Mouse (Mus musculus): ENCODE data around the gene Stim1.

Gene Stim1

GRCm38 (mm10) chr7:102267601-102268394 lies at the start of gene Stim1:
Gene Stim1, plus strand, starts transcription at chr7:102267806.
- peaks cover 38% of the 10 kb centered on the region for H3K27me3 ChIP-seq (ENCODE audit: insufficient read depth, low read length)
- H3K36me3 ChIP-seq (ENCODE audit: insufficient read depth, low read length) = no peaks in the 10 kb centered on the region
- no peaks in the 10 kb centered on the region for H3K9me3 ChIP-seq (ENCODE audit: low read length)
- H3K4me1 ChIP-seq (replicated peaks; ENCODE audit: low read depth, low read length) = peaks cover 25% of the 10 kb centered on the region
- peak within 1 kb of the TSS; percentile 98 for H3K4me3 ChIP-seq (replicated peaks; ENCODE audit: low read length)
- no peak for TF ChIP-seq NANOG (IDR thresholded peaks at IDR 0.05; ENCODE audit: borderline replicate concordance, low read length)
- no peak for TF ChIP-seq CTCF (conservative IDR thresholded peaks at IDR 0.05; ENCODE audit: low read length)
- no peak for TF ChIP-seq POU5F1 (IDR thresholded peaks at IDR 0.05; ENCODE audit: borderline replicate concordance, low read length)

GRCm38 (mm10) chr7:102221899-102222298 lies 45.7 kb upstream of the Stim1 start:
- no peak overlapping the region for H3K4me3 ChIP-seq (replicated peaks; ENCODE audit: low read length)
- peaks cover 15% of the 10 kb centered on the region for H3K36me3 ChIP-seq (ENCODE audit: insufficient read depth, low read length)
- H3K27me3 ChIP-seq (ENCODE audit: insufficient read depth, low read length) = no peaks in the 10 kb centered on the region
- TF ChIP-seq CTCF (conservative IDR thresholded peaks at IDR 0.05; ENCODE audit: low read length) (no peak), POU5F1 (IDR thresholded peaks at IDR 0.05; ENCODE audit: borderline replicate concordance, low read length) (no peak), NANOG (IDR thresholded peaks at IDR 0.05; ENCODE audit: borderline replicate concordance, low read length) (no peak)
- H3K4me1 ChIP-seq (replicated peaks; ENCODE audit: low read depth, low read length) = peaks cover 24% of the 10 kb centered on the region
- no peaks in the 10 kb centered on the region for H3K9me3 ChIP-seq (ENCODE audit: low read length)

DNA sequence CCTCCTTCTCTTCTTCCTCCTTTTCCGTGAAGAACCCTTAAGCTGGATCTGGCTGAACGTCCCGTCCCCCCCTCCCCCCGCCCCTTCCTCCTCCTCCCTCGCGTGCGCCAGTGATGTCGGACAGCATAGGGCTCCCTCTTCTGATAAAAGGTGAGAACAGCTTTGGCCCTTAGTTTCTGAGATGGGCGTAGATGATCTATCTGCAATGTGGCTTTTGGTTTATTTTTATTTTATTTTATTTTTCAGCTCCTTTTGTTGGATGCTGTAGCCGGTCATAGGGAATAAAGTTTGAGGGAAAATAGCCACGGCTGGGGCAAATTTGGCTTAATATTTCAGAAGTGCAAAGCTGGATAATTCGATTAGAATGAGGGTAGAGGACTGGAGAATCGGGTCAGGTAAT lies 45.3 kb upstream of the Stim1 start:
- peaks cover 24% of the 10 kb centered on the region for H3K4me1 ChIP-seq (replicated peaks; ENCODE audit: low read depth, low read length)
- H3K27me3 ChIP-seq (ENCODE audit: insufficient read depth, low read length) = no peaks in the 10 kb centered on the region
- peak overlapping the region; percentile 88 for H3K4me3 ChIP-seq (replicated peaks; ENCODE audit: low read length)
- TF ChIP-seq POU5F1 (IDR thresholded peaks at IDR 0.05; ENCODE audit: borderline replicate concordance, low read length) (no peak), CTCF (conservative IDR thresholded peaks at IDR 0.05; ENCODE audit: low read length) (peak; percentile 22), NANOG (IDR thresholded peaks at IDR 0.05; ENCODE audit: borderline replicate concordance, low read length) (no peak)
- peaks cover 20% of the 10 kb centered on the region for H3K36me3 ChIP-seq (ENCODE audit: insufficient read depth, low read length)
- no peaks in the 10 kb centered on the region for H3K9me3 ChIP-seq (ENCODE audit: low read length)

- H3K36me3 ChIP-seq (ENCODE audit: insufficient read depth, low read length) = peaks cover 24% of the 10 kb centered on the region
- peaks cover 24% of the 10 kb centered on the region for H3K4me1 ChIP-seq (replicated peaks; ENCODE audit: low read depth, low read length)
- no peaks in the 10 kb centered on the region for H3K9me3 ChIP-seq (ENCODE audit: low read length)
- H3K27me3 ChIP-seq (ENCODE audit: insufficient read depth, low read length) = no peaks in the 10 kb centered on the region
- TF ChIP-seq NANOG (IDR thresholded peaks at IDR 0.05; ENCODE audit: borderline replicate concordance, low read length) (no peak), CTCF (conservative IDR thresholded peaks at IDR 0.05; ENCODE audit: low read length) (no peak)
- peak overlapping the region; percentile 88 for H3K4me3 ChIP-seq (replicated peaks; ENCODE audit: low read length)
These were observed 44.6 kb upstream of the Stim1 start for GRCm38 (mm10) chr7:102222830-102223556.

GRCm38 (mm10) chr7:102223883-102224738 lies 43.5 kb upstream of the Stim1 start:
- no peaks in the 10 kb centered on the region for H3K27me3 ChIP-seq (ENCODE audit: insufficient read depth, low read length)
- peaks cover 24% of the 10 kb centered on the region for H3K4me1 ChIP-seq (replicated peaks; ENCODE audit: low read depth, low read length)
- TF ChIP-seq CTCF (conservative IDR thresholded peaks at IDR 0.05; ENCODE audit: low read length) (no peak), NANOG (IDR thresholded peaks at IDR 0.05; ENCODE audit: borderline replicate concordance, low read length) (no peak), POU5F1 (IDR thresholded peaks at IDR 0.05; ENCODE audit: borderline replicate concordance, low read length) (no peak)
- H3K4me3 ChIP-seq (replicated peaks; ENCODE audit: low read length) = peak overlapping the region; percentile 88
- no peaks in the 10 kb centered on the region for H3K9me3 ChIP-seq (ENCODE audit: low read length)
- H3K36me3 ChIP-seq (ENCODE audit: insufficient read depth, low read length) = peaks cover 32% of the 10 kb centered on the region

DNA sequence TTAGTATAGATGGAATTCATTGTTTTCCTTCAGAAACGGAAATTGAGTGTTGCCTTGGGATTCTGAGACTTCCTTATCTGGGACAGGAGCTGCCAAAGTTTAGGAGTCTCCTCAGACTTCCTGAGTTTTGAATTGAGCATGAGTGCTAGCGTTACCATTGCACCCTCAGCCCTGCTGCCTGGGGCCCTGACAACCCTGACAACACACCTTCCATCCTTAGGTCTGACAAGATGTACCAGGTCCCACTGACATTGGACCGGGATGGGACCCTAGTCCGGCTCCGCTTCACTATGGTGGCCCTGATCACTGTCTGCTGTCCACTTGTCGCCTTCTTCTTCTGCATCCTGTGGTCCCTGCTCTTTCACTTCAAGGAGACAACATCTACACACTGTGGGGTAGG lies 41.6 kb upstream of the Stim1 start:
- Histone ChIP-seq H3K4me1 (replicated peaks; ENCODE audit: low read depth, low read length) (peaks cover 37% of the 10 kb centered on the region), H3K27me3 (ENCODE audit: insufficient read depth, low read length) (no peaks in the 10 kb centered on the region), H3K9me3 (ENCODE audit: low read length) (no peaks in the 10 kb centered on the region), H3K36me3 (ENCODE audit: insufficient read depth, low read length) (peaks cover 43% of the 10 kb centered on the region), H3K4me3 (replicated peaks; ENCODE audit: low read length) (no peak overlapping the region)
- TF ChIP-seq POU5F1 (IDR thresholded peaks at IDR 0.05; ENCODE audit: borderline replicate concordance, low read length) (no peak), CTCF (conservative IDR thresholded peaks at IDR 0.05; ENCODE audit: low read length) (no peak), NANOG (IDR thresholded peaks at IDR 0.05; ENCODE audit: borderline replicate concordance, low read length) (no peak)

- no peaks in the 10 kb centered on the region for H3K9me3 ChIP-seq (ENCODE audit: low read length)
These were observed 39.4 kb upstream of the Stim1 start for GRCm38 (mm10) chr7:102228049-102228670.

More at GRCm38 (mm10) chr7:102228049-102228670, 39.4 kb upstream of the Stim1 start:
- H3K4me3 ChIP-seq (replicated peaks; ENCODE audit: low read length) = no peak overlapping the region
- TF ChIP-seq NANOG (IDR thresholded peaks at IDR 0.05; ENCODE audit: borderline replicate concordance, low read length) = no peak
- TF ChIP-seq CTCF (conservative IDR thresholded peaks at IDR 0.05; ENCODE audit: low read length) = no peak
- no peak for TF ChIP-seq POU5F1 (IDR thresholded peaks at IDR 0.05; ENCODE audit: borderline replicate concordance, low read length)
- H3K27me3 ChIP-seq (ENCODE audit: insufficient read depth, low read length) = no peaks in the 10 kb centered on the region
- H3K4me1 ChIP-seq (replicated peaks; ENCODE audit: low read depth, low read length) = peaks cover 27% of the 10 kb centered on the region
- H3K36me3 ChIP-seq (ENCODE audit: insufficient read depth, low read length) = peaks cover 46% of the 10 kb centered on the region
